11 mouse cellular contexts compared by ENCODE assay signal in genomic region chr2:158669199-158670195, GRCm38 (mm10). TPM values are rescaled to one million over a fixed set of nuclear protein-coding genes. Genes with fewer than 3 reads are reported as not detected.
DNase-seq lines count a peak whose midpoint lies in the region; ATAC-seq and TF ChIP-seq lines count a peak whose summit lies in the region.
"Had no signal": no experiment of that assay in that cellular context is flagged by ENCODE, and none has a peak within 500 bp of the region (broad histone marks: within the 10 kb centered on the region; RNA-seq: fewer than 3 reads in every experiment).

No protein-coding gene starts in this region.

- no peak for TF ChIP-seq RAD21 in CH12.LX (IDR thresholded peaks at IDR 0.05; ENCODE audit: low read depth, low read length)

- H3K4me1 ChIP-seq in heart, embryonic 14.5 days (ENCODE audit: control insufficient read depth in 2 of 2, insufficient read depth in 2 of 2, low read length in 2 of 2) = peaks cover 20 to 41% of the 10 kb centered on the region in 2 experiments
- peaks cover 23 to 62% of the 10 kb centered on the region in 2 experiments for H3K4me1 ChIP-seq in CH12.LX (ENCODE audit: control insufficient read depth in 1 of 2, insufficient read depth in 2 of 2)
- peaks cover 26% of the 10 kb centered on the region for H3K4me1 ChIP-seq in intestine, embryonic 15.5 days (replicated peaks)
- peaks cover 27% of the 10 kb centered on the region for H3K4me1 ChIP-seq in midbrain, postnatal 0 days (ENCODE audit: insufficient read depth, low read length)

- WGBS in heart, embryonic 14.5 days = 52% methylated on average over 13 of the region's 13 CpGs
- WGBS in intestine, embryonic 15.5 days = 60% methylated on average over 13 of the region's 13 CpGs
- WGBS in midbrain, postnatal 0 days = 67% methylated on average over 13 of the region's 13 CpGs

- 0 out of 2 replicates have a peak, but pooled peaks have one; percentile 10 for TF ChIP-seq EP300 in CH12.LX (IDR thresholded peaks at IDR 0.05; ENCODE audit: low read length)

- no peak overlapping the region for H3K27ac ChIP-seq in heart, embryonic 14.5 days (replicated peaks in 1 of 2; ENCODE audit: control insufficient read depth in 1 of 2, insufficient read depth in 1 of 2, low read depth in 2 of 2, low read length in 2 of 2)
- peak overlapping the region; percentile 83 for H3K27ac ChIP-seq in CH12.LX (ENCODE audit: insufficient read depth, low read depth)
- H3K27ac ChIP-seq in intestine, embryonic 15.5 days = 0 out of 2 replicates have a peak overlapping the region, but pooled peaks have one; percentile 13
- peak overlapping the region; percentile 74; the same call in 1 of the 2 replicates for H3K27ac ChIP-seq in midbrain, postnatal 0 days (ENCODE audit: low read depth, low read length)

- no peak for TF ChIP-seq POLR2A in CH12.LX (IDR thresholded peaks at IDR 0.05; ENCODE audit: low read depth, low read length)

- in situ Hi-C loops in CH12.LX (cut with MboI; ENCODE audit: low pct_ligation_motif_present, low pct_unique_long_range_greater_than_20kb, low sequenced_read_pairs) = loop anchor here (5.0 to 10.0 kb wide), 2 partner anchors 45 to 63 kb away; no protein-coding TSS in a partner anchor

- peak overlapping the region; percentile 91 for H3K4me2 ChIP-seq in heart, embryonic 14.5 days (ENCODE audit: low read length)
- peak overlapping the region; percentile 87 for H3K4me2 ChIP-seq in CH12.LX (ENCODE audit: insufficient read depth, low read depth, poor library complexity, severe bottlenecking)
- H3K4me2 ChIP-seq in intestine, embryonic 15.5 days (replicated peaks) = peak overlapping the region; percentile 97
- H3K4me2 ChIP-seq in midbrain, postnatal 0 days (ENCODE audit: low read depth, low read length, poor library complexity, severe bottlenecking) = peak overlapping the region; percentile 82

- H3K9ac ChIP-seq in heart, embryonic 14.5 days (ENCODE audit: low read length) = no peak overlapping the region
- H3K9ac ChIP-seq in CH12.LX (ENCODE audit: insufficient read depth, low read depth) = peak overlapping the region; percentile 82; the same call in 1 of the 2 replicates
- H3K9ac ChIP-seq in intestine, embryonic 15.5 days = no peak overlapping the region
- no peak overlapping the region for H3K9ac ChIP-seq in midbrain, postnatal 0 days (replicated peaks; ENCODE audit: low read length, poor library complexity, severe bottlenecking)

- peaks cover 38% of the 10 kb centered on the region for H3K27me3 ChIP-seq in heart, embryonic 14.5 days (ENCODE audit: control insufficient read depth, insufficient read depth, low read length)
- H3K27me3 ChIP-seq in CH12.LX (replicated peaks) = no peaks in the 10 kb centered on the region
- peaks cover 47% of the 10 kb centered on the region for H3K27me3 ChIP-seq in intestine, embryonic 15.5 days (replicated peaks)
- no peaks in the 10 kb centered on the region for H3K27me3 ChIP-seq in midbrain, postnatal 0 days (ENCODE audit: insufficient read depth, low read length)

- H3K36me3 ChIP-seq in heart, embryonic 14.5 days (ENCODE audit: control insufficient read depth, insufficient read depth, low read length) = no peaks in the 10 kb centered on the region
- peaks cover 5 to 54% of the 10 kb centered on the region in 2 experiments for H3K36me3 ChIP-seq in CH12.LX (replicated peaks in 1 of 2; ENCODE audit: control insufficient read depth in 1 of 2, insufficient read depth in 1 of 2, low read length in 1 of 2)
- H3K36me3 ChIP-seq in intestine, embryonic 15.5 days = no peaks in the 10 kb centered on the region
- no peaks in the 10 kb centered on the region for H3K36me3 ChIP-seq in midbrain, postnatal 0 days (ENCODE audit: insufficient read depth, low read length)

- TF ChIP-seq CTCF in CH12.LX (conservative IDR thresholded peaks at IDR 0.05 in 1 of 2, IDR thresholded peaks at IDR 0.05 in 1 of 2; ENCODE audit: low read depth in 2 of 2, low read length in 2 of 2) = no peak
- TF ChIP-seq CTCF in midbrain, postnatal 0 days (IDR thresholded peaks at IDR 0.05) = no peak

- peaks cover 75% of the 10 kb centered on the region for H3K79me2 ChIP-seq in CH12.LX (replicated peaks; ENCODE audit: control insufficient read depth, extremely low read depth, insufficient read depth, poor library complexity, severe bottlenecking)

- dilution Hi-C loops in CH12.LX (cut with MboI; ENCODE audit: extremely low pct_ligation_motif_present, extremely low pct_unique_long_range_greater_than_20kb, low sequenced_read_pairs) = no loop called here

- no peak for DNase-seq in heart, adult 18-20 months
- no peak for DNase-seq in CH12.LX (ENCODE audit: extremely low read depth)
- no peak for DNase-seq in midbrain, postnatal 0 days (ENCODE audit: low spot score)
- no peak for DNase-seq in adrenal gland, postnatal 25 days
- DNase-seq in testis, postnatal 10 days (ENCODE audit: low spot score) = no peak
- DNase-seq in embryo, embryonic 9.5 days (ENCODE audit: extremely low spot score) = no peak
- DNase-seq: cerebellum, postnatal 25 days had no signal

- H3K9me3 ChIP-seq in heart, embryonic 14.5 days (ENCODE audit: control insufficient read depth, low read length) = no peaks in the 10 kb centered on the region
- peaks cover 8% of the 10 kb centered on the region for H3K9me3 ChIP-seq in CH12.LX (replicated peaks; ENCODE audit: low read length)
- no peaks in the 10 kb centered on the region for H3K9me3 ChIP-seq in intestine, embryonic 15.5 days
- no peaks in the 10 kb centered on the region for H3K9me3 ChIP-seq in midbrain, postnatal 0 days (ENCODE audit: low read length)

- H3K4me3 ChIP-seq in heart, embryonic 14.5 days (ENCODE audit: control insufficient read depth in 1 of 2, insufficient read depth in 1 of 2, low read depth in 1 of 2, low read length in 2 of 2) = no peak overlapping the region
- peak overlapping the region; percentile 85 to 97 (median 96) for H3K4me3 ChIP-seq in CH12.LX (replicated peaks in 1 of 3; ENCODE audit: low read depth in 2 of 3, low read length in 2 of 3, poor library complexity in 1 of 3)
- H3K4me3 ChIP-seq in intestine, embryonic 15.5 days (replicated peaks) = no peak overlapping the region
- peak overlapping the region; percentile 79; the same call in 1 of the 2 replicates for H3K4me3 ChIP-seq in midbrain, postnatal 0 days (ENCODE audit: low read depth, low read length)

- no peak for ATAC-seq in heart, embryonic 14.5 days (ENCODE audit: insufficient number of reproducible peaks, insufficient read depth, low FRiP score, low read depth)
- peak; percentile 63 for ATAC-seq in intestine, embryonic 15.5 days
- no peak for ATAC-seq in midbrain, postnatal 0 days (ENCODE audit: low FRiP score)

TF ChIP-seq in CH12.LX, 34 proteins besides CTCF, POLR2A, EP300 and RAD21 (continues in another document):
- no peak for TF ChIP-seq JUND (conservative IDR thresholded peaks at IDR 0.05; ENCODE audit: low read depth, low read length)
- TF ChIP-seq MYC (IDR thresholded peaks at IDR 0.05; ENCODE audit: low read depth, low read length) = no peak
- no peak for TF ChIP-seq PAX5 (IDR thresholded peaks at IDR 0.05; ENCODE audit: low read length)
- no peak for TF ChIP-seq JUN (IDR thresholded peaks at IDR 0.05; ENCODE audit: insufficient read depth, low read depth, low read length)
- TF ChIP-seq ZKSCAN1 (IDR thresholded peaks at IDR 0.05; ENCODE audit: borderline replicate concordance, low read depth, low read length) = no peak
- no peak for TF ChIP-seq ZC3H11A (IDR thresholded peaks at IDR 0.05; ENCODE audit: low read depth, low read length)
- TF ChIP-seq CHD2 (IDR thresholded peaks at IDR 0.05; ENCODE audit: low read length) = no peak
- peak; percentile 57 for TF ChIP-seq ELF1 (IDR thresholded peaks at IDR 0.05; ENCODE audit: low read depth, low read length)
- no peak for TF ChIP-seq USF1 (IDR thresholded peaks at IDR 0.05; ENCODE audit: low read depth, low read length)
- no peak for TF ChIP-seq NELFE (IDR thresholded peaks at IDR 0.05; ENCODE audit: low read depth, low read length)
- TF ChIP-seq ZMIZ1 (IDR thresholded peaks at IDR 0.05; ENCODE audit: low read depth, low read length) = no peak
- peak; percentile 66; the same call in 1 of the 2 replicates for TF ChIP-seq SIN3A (IDR thresholded peaks at IDR 0.05; ENCODE audit: low read length)
- TF ChIP-seq MXI1 (IDR thresholded peaks at IDR 0.05; ENCODE audit: low read depth, low read length) = 0 out of 2 replicates have a peak, but pooled peaks have one; percentile 24
- no peak for TF ChIP-seq RCOR1 (conservative IDR thresholded peaks at IDR 0.05; ENCODE audit: low read depth, low read length)

RNA-seq across cellular contexts. Expression of gene Ppp1r16b, which starts 4.3 kb away (rescaled TPM):
- polyA plus RNA-seq in heart, embryonic 14.5 days (2014; fragmentation: Nextera tagmentation; extraction: Ambion mirVana) = 4.7 and 6.0 TPM in 2 replicates
- 10 to 100 TPM; 11.6 to 16.1 TPM for total RNA-seq in heart, adult 18-20 months (2021)
- total RNA-seq in CH12.LX (2012; rRNA removed) = 49.3 and 52.0 TPM in 2 replicates
- 28.9 and 37.7 TPM in 2 replicates for total RNA-seq in CH12.LX (2014; rRNA removed)
- 49.4 and 55.7 TPM in 2 replicates for polyA plus RNA-seq in CH12.LX (2012; ENCODE audit: insufficient read length, low read depth)
- 4.1 and 4.2 TPM in 2 replicates for polyA plus RNA-seq in intestine, embryonic 15.5 days (2015; fragmentation: Nextera tagmentation; extraction: Ambion mirVana)
- 30.8 and 32.2 TPM in 2 replicates for total RNA-seq in midbrain, postnatal 0 days (2014; rRNA removed)
- polyA plus RNA-seq in midbrain, postnatal 0 days (2015; fragmentation: Nextera tagmentation; extraction: Ambion mirVana) = 31.0 and 31.6 TPM in 2 replicates
- 15.8 and 19.0 TPM in 2 replicates for total RNA-seq in adrenal gland, postnatal 25 days (2021)

RNA-seq across cellular contexts. Expression of gene Actr5, which starts 44.8 kb away (rescaled TPM):
- polyA plus RNA-seq in heart, embryonic 14.5 days (2014; fragmentation: Nextera tagmentation; extraction: Ambion mirVana) = 7.9 and 8.6 TPM in 2 replicates
- 1 to 10 TPM; 5.0 to 5.8 TPM for total RNA-seq in heart, adult 18-20 months (2021)
- total RNA-seq in CH12.LX (2012; rRNA removed) (20.3 and 24.0 TPM in 2 replicates), CH12.LX (2014; rRNA removed) (13.9 and 14.4 TPM in 2 replicates)
- 14.6 and 19.8 TPM in 2 replicates for polyA plus RNA-seq in CH12.LX (2012; ENCODE audit: insufficient read length, low read depth)
- polyA plus RNA-seq in intestine, embryonic 15.5 days (2015; fragmentation: Nextera tagmentation; extraction: Ambion mirVana) = 9.3 and 9.4 TPM in 2 replicates
- 18.5 and 25.4 TPM in 2 replicates for total RNA-seq in midbrain, postnatal 0 days (2014; rRNA removed)
- polyA plus RNA-seq in midbrain, postnatal 0 days (2015; fragmentation: Nextera tagmentation; extraction: Ambion mirVana) = 8.8 and 10.6 TPM in 2 replicates
- total RNA-seq in adrenal gland, postnatal 25 days (2021) = 9.9 and 14.8 TPM in 2 replicates

RNA-seq across cellular contexts. Expression of gene Slc32a1, which starts 58.9 kb away (rescaled TPM):
- polyA plus RNA-seq in heart, embryonic 14.5 days (2014; fragmentation: Nextera tagmentation; extraction: Ambion mirVana) = not detected in 2 replicates
- total RNA-seq in heart, adult 18-20 months (2021) = not detected
- total RNA-seq in CH12.LX (2012; rRNA removed) (not detected in 2 replicates), CH12.LX (2014; rRNA removed) (not detected in 2 replicates)
- not detected in 2 replicates for polyA plus RNA-seq in CH12.LX (2012; ENCODE audit: insufficient read length, low read depth)
- not detected in 2 replicates for polyA plus RNA-seq in intestine, embryonic 15.5 days (2015; fragmentation: Nextera tagmentation; extraction: Ambion mirVana)
- total RNA-seq in midbrain, postnatal 0 days (2014; rRNA removed) = 53.9 and 63.6 TPM in 2 replicates
- 14.3 and 14.4 TPM in 2 replicates for polyA plus RNA-seq in midbrain, postnatal 0 days (2015; fragmentation: Nextera tagmentation; extraction: Ambion mirVana)
- total RNA-seq in adrenal gland, postnatal 25 days (2021) = not detected in 2 replicates
- total RNA-seq: neutrophil, adult 5-6 weeks had no signal
- polyA plus RNA-seq: limb, embryonic 11.5 days had no signal

Comparison
In these comparisons a context has a peak if more than half of its experiments do, and no peak if none do; other contexts are left out.
1. H3K27ac ChIP-seq: peak in CH12.LX (single experiment), intestine, embryonic 15.5 days (single experiment) and midbrain, postnatal 0 days (single experiment); none in heart, embryonic 14.5 days (0 of 2).
2. H3K4me3 ChIP-seq: peak in CH12.LX (3 of 3) and midbrain, postnatal 0 days (single experiment); none in heart, embryonic 14.5 days (0 of 2) and intestine, embryonic 15.5 days (single experiment).
3. RNA of gene Slc32a1, which starts 58.9 kb away (total RNA-seq): 53.9 to 63.6 TPM in midbrain, postnatal 0 days; not detected in heart, adult 18-20 months, not detected in CH12.LX and not detected in adrenal gland, postnatal 25 days; every median in the first group is over 10 times any median in the second.
4. Peak in every context shown above with its lines, with median percentiles within 50 percentile points of each other: H3K4me2 ChIP-seq.